Mouse (Mus musculus) cerebellum, adult (tissue): ENCODE measurements around the gene Ccdc154.

Experiments used
- ATAC-seq: cut with Nextera tagmentation; 2 replicates; pipeline ENCODE4 v1.9.2; 2017; ENCODE audit warnings: mild to moderate bottlenecking, moderate library complexity, mixed read lengths; ENCODE audit not compliant: insufficient number of reproducible peaks, low FRiP score, low TSS enrichment

The Ccdc154 gene

DNA sequence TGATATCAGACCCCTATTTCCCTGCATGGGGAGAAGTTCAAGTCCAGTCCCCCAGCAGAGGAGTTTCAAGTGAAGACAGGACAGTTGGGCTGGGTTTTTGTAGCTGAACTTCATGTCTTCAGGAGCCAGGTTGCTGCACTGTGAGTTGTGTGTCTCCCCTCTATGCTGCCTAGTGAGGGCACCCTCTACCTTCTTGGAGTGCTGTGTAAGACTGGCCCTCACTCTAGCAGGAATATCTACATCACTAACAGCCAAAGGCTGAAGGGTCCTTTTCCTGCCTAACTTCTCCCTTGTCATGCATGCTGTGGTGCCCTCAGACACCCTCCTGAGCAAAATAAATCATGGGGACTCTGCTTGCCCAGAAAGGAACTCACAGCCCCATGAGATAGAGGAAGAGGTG is 21.0 kb downstream of the Ccdc154 start:
- no peak for ATAC-seq

- ATAC-seq, result peak; percentile 82; the same call in 1 of the 2 replicates
Measured at GRCm38 (mm10) chr17:25184129-25184691, 21.9 kb downstream of the Ccdc154 start, which contains the start of gene BC003965. BC003965 (plus strand) TSS chr17:25184554.

DNA sequence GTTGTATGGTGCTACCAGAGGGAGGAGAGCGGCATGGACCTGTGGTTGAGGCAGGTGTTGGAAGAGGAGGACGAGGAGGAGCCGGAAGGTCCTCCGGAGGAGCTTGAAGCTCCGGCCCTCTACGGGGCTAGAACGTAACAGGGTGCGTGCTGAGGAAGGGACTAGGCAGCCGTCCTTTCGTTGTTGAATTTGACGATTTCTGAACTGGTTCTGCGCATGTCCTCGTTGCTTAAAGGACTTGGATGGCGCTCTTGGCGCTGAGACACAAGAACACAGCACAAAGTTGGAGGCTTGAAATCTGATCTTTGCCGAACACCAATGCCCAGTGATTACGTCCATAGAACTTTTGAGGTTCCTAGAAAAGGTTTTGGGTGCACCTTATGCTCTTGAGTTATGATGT is 22.7 kb downstream of the Ccdc154 start:
- no peak for ATAC-seq

DNA sequence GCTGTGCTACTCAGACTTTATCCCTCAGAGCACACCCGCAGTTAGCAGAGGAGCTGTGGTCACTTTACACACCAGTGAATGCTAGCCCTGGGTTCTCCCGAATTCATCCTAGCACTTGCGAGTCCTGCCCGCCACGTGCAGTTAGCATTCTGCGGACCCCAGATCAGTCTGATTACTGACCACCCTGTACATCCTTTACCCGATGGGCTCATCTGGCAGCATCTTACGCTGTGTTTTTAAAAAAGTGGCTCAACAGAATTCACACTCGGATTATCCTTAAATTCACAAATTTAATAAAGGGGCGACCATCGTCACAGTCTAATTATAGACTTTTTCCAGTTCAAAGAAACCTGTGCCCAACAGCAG is 25.5 kb downstream of the Ccdc154 start:
- no peak for ATAC-seq

DNA sequence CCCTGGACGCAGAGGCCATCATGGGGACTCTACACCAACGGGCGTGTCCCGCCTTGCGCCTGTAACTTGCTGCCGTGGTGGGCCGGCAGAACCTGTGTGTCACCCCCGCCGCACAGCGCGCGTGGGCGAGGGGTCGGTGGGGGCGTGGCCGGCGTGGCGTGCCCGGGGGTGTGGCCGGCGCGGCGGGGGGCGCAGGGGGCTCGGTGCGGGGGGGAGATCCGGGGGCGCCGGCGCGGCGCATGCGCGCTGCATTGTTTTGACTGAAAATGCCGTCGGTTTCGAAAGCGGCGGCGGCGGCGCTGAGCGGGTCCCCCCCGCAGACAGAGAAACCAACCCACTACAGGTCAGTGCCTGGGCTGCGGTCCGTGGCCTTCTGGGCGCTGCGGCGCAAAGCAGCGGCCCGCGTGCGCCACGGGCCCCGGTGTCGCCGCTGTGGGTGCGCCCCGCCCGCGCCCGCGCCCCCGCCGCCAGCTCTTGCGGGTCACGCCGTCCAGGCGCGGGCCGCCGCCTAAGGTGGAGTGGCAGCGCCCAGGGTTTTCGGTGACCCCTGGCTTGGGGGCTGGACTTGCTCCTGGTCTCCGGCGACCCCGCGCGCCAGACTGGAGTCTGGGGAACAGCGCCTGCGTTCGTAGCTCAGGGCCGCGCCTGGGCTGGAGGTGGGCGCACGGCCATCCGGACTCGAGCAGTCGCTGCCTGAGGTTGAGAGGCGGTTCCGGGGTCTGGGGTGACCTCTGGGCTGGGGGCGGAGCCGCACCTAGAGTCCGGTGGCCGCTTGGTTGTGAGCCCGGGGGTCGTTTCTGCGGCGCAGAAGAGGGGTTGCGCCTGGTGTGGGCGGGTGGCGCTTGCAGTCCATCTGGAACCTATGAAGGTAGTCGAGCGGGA is 26.1 kb downstream of the Ccdc154 start, which contains the start of gene Unkl:
Gene Unkl (plus strand): TSS at position 248 of the 882 bp plus-strand sequence.
- no peak for ATAC-seq

GRCm38 (mm10) chr17:25189091-25189490 is 26.8 kb downstream of the Ccdc154 start:
- ATAC-seq, result no peak

DNA sequence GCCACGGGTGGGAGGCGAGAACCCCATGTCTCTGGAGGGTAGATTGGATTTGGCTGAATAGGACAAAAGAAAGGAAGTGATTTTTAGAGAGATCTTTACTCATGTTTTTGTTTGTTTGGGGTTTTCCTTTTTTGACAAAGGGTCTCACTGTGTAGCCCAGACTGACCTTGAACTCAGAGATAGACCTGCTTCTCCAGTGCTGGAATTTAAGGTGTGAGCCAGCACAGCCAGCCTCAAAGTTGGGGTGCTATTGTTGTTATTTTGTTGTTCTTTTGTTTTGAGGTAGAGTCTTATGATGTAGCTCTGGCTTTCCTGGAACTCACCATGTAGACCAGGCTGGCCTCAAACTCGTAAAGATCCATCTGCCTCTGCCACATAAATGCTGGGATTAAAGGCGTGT is 40.1 kb downstream of the Ccdc154 start:
- ATAC-seq, result no peak

DNA sequence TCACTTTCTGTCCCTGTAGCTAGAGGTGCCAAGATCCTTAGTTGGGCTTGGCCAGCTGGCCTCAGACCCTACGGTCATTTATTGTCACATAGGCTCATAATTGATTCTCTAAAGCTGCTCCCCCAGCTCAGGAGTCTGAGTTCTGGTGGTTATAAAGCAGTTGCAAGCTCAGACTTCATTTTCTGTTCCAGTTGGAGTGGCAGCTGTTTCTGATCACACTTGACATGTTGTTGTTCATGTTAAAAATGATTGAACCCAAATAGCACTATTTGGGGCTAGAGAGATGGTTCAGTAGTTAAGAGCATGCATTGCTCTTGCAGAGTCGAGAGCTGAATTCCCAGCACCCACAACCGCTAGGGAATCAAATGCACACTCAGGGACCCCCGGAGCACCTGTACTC is 47.7 kb downstream of the Ccdc154 start:
- no peak for ATAC-seq

GRCm38 (mm10) chr17:25210680-25211466 is 48.6 kb downstream of the Ccdc154 start:
- ATAC-seq, result peak; percentile 76; the same call in 1 of the 2 replicates

DNA sequence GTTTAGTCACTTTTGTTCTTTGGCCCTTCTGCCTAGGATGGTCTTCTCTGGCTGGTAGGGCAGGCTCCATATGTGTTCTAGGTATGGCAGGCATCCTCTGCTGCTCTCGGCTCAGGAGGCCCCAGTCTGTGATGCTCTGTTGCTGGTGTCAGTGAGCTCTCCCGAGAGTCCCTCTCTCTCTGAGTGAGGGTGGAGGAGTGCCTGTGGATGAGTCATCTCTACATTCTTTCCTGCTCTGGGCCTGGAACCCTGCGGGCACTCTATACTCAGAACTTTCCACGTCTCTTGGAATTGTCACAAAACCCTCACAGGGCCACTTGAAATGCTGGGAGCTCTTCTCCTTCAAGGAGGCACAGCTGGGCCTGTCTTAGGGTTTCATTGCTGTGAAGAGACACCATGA is 49.4 kb downstream of the Ccdc154 start:
- ATAC-seq, result no peak

- ATAC-seq, result no peak
Measured at GRCm38 (mm10) chr17:25215431-25215830, 53.2 kb downstream of the Ccdc154 start.

DNA sequence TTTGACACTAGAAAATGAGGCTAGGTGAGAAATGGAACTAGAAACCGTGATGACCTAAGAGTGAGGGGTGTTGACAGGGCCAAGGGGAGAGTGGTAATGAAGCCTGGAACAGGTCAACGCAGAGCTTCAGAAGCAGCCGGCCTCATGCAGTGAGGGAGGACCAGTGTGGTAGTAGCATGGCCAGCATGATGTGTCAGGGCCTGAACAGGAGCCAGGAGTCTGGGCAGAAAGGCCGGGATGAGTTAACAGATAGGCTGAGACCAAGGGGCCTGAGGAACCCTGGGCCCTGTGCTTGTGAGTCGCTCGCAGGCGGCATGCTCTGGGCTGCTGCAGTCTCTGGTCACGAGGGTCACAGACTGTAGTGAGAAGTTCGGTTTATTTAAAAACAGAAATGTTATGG is 56.7 kb downstream of the Ccdc154 start:
- ATAC-seq, result no peak

DNA sequence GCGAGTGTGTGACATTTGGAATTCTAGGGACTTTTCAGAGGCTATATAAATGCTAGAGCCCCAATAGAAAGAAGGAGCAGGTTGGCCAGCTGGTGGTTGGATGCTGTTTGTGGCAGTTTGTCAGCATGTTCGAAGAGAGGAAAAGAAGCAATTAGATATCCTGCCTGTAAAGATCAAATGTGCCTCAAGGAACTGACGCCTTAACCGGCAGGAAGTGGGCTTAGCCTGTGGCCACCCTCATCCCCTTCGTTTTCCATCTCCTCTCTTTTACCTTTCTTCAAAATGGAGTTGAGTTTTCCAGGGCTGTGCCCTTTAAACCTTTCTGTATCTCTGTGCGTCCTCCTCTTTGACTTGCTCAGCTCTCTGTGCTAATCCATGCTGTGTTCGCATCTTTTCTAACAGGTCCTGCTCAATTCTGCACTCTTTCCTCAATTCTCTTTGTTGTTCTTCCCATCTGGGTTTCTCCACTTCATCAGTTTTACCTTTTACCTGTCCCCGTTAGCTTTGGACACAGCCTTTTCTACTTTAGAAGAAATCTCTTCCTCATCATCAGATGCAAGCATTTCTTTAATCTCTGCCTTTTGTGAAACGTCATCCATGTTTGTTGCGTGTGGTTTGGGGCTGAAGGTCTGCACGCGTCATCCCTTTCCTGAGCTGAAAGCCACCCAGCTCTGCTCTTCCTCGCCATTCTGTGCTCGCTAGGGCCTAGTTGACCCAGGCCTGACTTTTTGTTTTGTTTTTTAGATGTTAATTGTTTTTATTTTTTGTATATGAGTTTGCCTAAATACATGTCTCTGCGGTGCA is 57.4 kb downstream of the Ccdc154 start:
- no peak for ATAC-seq

DNA sequence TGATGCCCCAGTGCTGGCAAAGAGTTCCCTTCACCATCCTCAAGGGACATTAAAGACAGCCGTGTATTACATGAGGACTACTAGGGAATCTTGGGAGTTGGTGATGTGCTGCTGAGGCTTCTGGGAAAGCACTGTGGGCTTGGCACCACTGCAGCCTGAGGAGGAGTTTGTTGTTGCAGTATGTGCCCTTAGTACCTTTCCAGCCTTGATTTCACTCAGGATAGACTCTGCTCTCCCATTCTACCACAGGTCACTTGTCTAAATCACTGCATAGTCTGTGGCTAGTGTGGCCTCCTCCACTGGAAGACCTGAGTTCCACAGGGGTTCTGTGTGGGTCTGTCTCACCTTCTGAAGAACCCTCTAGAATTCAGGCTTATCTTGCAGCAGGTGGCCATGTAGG is 58.5 kb downstream of the Ccdc154 start:
- no peak for ATAC-seq
